Mouse (Mus musculus) thymus, adult 2 months (tissue): Measurements from ENCODE around the gene Wdr43. TPM values are rescaled to one million over a fixed set of nuclear protein-coding genes. Genes with fewer than 3 reads are reported as not detected.
A peak's percentile ranks its signal among the peaks of the same experiment; 100 is the strongest.

Experiments
- DNase-seq: peaks from one replicate; pipeline ENCODE4 v3.0.0; 2021
- H3K27ac ChIP-seq: fragments of 200-500 bp; 2 replicates; pipeline ENCODE4 v1.5.1; 2012; ENCODE audit warnings: low read length, control low read depth; ENCODE audit not compliant: control insufficient read depth, insufficient read depth
- H3K27me3 ChIP-seq: fragments of 200-500 bp; 2 replicates; pipeline ENCODE4 v1.6.1; 2012; ENCODE audit warnings: mild to moderate bottlenecking, low read length, moderate library complexity, mixed read lengths; ENCODE audit not compliant: control insufficient read depth, insufficient read depth
- H3K36me3 ChIP-seq: fragments of 200-500 bp; 2 replicates; pipeline ENCODE4 v1.6.1; 2012; ENCODE audit warnings: mild to moderate bottlenecking, low read length, moderate library complexity; ENCODE audit not compliant: control insufficient read depth, insufficient read depth
- H3K4me1 ChIP-seq: fragments of 200-500 bp; replicated peaks from 2 replicates; pipeline ENCODE4 v1.6.1; 2012; ENCODE audit warnings: low read length; ENCODE audit not compliant: control insufficient read depth, insufficient read depth
- H3K4me3 ChIP-seq: fragments of 200-500 bp; 2 replicates; pipeline ENCODE4 v1.5.1; 2012; ENCODE audit warnings: mild to moderate bottlenecking, low read length, control low read depth, moderate library complexity; ENCODE audit not compliant: control insufficient read depth, insufficient read depth
- CTCF ChIP-seq: fragments of 200-500 bp; IDR thresholded peaks from 2 replicates; pipeline ENCODE4 v1.5.1; 2012; ENCODE audit warnings: mild to moderate bottlenecking, control low read depth, low read length, moderate library complexity, borderline replicate concordance; ENCODE audit not compliant: control insufficient read depth, poor library complexity, insufficient read depth; ENCODE audit errors: extremely low read depth
- POLR2A ChIP-seq: fragments of 200-500 bp; IDR thresholded peaks from 2 replicates; pipeline ENCODE4 v1.6.1; 2012; ENCODE audit warnings: mild to moderate bottlenecking, low read length, control low read depth, moderate library complexity; ENCODE audit not compliant: control insufficient read depth, poor library complexity, insufficient read depth; ENCODE audit errors: extremely low read depth
- WGBS: fragments of 180-500 bp; shearing (Covaris S2); methylation state at CpG from one replicate; pipeline ENCODE4 v1.1.7; 2018; 5-methylcytosine and 5-hydroxymethylcytosine counted together
- polyA plus RNA-seq: library from polyadenylated mRNA; depleted of rRNA; stranded (reverse); fragments of >200 nt; gene quantifications from 2 replicates; pipeline ENCODE4 v1.2.3, GENCODE M21; 2012

The Wdr43 gene
- polyA plus RNA-seq, 1 experiment: 16.1 TPM

DNA sequence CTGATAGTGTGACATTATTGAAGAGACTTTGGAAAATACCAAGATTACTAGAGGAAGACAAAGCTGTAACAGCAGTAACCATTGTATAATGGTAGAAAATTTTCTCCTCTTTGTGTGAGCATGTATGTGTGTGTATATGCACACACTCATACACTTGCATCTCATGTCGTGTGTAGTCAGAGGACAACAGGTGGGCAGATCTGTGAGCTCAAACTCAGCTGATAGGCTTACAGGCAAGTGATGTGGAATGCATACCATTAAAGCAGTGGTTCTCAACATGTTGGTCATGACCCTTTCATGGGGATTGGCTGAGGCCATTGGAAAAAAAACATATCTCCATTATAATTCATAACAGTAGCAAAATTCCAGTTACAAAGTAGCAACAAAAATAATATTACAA lies 44.7 kb downstream of the Wdr43 start:
- no peak overlapping the region for H3K4me3 ChIP-seq
- peaks cover 2% of the 10 kb centered on the region for H3K4me1 ChIP-seq
- WGBS: 67% methylated on average over 1 of the region's 1 CpGs
- H3K36me3 ChIP-seq: peaks cover 19% of the 10 kb centered on the region
- H3K27me3 ChIP-seq: no peaks in the 10 kb centered on the region
- no peak for DNase-seq
- H3K27ac ChIP-seq: no peak overlapping the region
- TF ChIP-seq CTCF (no peak), POLR2A (no peak)

DNA sequence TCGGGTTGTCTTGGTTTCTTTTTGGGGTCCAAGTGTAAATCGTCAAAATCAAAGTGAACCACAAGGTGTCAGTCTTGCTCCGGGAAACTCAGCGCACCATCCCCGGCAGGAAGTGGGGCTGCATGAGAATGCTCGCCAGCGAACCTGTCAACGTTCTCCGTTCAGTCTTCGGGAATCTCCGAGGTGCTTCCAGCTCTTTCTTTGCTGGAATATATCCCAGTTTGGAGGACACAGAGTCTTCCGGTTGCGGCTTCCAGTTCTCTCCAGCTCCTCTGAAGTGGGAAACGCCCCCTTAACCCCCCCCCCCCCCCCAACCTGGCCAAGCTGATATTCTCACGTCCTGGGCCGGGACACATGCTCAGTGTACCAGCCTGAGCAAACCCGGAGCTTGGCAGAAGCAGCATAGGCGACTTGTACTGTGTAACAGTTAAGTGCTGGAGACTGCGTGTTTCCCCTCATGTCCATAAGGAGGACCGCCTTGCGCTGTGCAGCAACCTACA lies 47.1 kb downstream of the Wdr43 start:
- Histone ChIP-seq H3K27me3 (no peaks in the 10 kb centered on the region), H3K4me1 (peaks cover 2% of the 10 kb centered on the region), H3K36me3 (peaks cover 3% of the 10 kb centered on the region; the same call in 1 of the 2 replicates), H3K4me3 (peak overlapping the region; percentile 35), H3K27ac (no peak overlapping the region)
- 9% methylated on average over 21 of the region's 21 CpGs for WGBS
- DNase-seq: peak; percentile 60
- TF ChIP-seq CTCF: peak; percentile 69; the same call in 1 of the 2 replicates
- TF ChIP-seq POLR2A: no peak

DNA sequence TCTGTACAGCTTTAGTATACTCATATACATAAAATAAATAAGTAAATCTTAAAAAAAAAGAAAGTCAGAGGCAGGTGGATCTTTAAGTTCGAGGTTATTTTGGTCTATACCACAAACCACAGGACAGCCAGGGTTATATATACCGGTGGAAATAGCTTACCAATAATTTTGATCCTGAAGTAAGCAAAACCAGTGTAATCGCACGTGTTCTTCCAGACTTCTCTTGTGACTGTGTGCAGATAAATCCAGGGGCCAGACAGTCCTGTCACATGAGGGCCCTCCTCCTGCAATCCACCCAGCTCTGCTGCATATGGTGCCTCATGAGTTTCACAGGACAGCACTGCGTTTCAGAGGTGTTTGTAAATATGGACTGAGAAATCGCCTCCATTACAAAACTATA lies 47.8 kb downstream of the Wdr43 start:
- no peak overlapping the region for H3K27ac ChIP-seq
- no peak for DNase-seq
- H3K36me3 ChIP-seq: no peaks in the 10 kb centered on the region
- 30% methylated on average over 6 of the region's 6 CpGs for whole genome bisulfite sequencing
- peaks cover 2% of the 10 kb centered on the region for H3K4me1 ChIP-seq
- no peaks in the 10 kb centered on the region for H3K27me3 ChIP-seq
- no peak for TF ChIP-seq CTCF
- no peak overlapping the region for H3K4me3 ChIP-seq

DNA sequence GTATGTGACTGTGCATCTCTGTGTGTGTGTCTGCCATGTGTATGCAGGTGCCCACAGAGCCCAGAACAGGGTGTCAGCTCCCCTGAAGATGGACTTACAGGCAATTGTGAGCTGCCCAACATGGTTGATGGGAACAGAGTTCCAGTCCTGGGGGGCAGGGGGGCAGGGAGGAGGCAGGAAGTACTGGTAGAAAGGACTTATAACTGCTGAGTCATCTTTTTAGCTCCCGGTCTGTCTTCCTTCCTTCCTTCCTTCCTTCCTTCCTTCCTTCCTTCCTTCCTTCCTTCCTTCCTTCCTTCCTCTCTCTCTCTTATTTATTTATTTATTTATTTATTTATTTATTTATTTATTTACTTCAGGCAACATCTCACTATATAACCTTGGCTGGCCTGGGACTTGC lies 48.5 kb downstream of the Wdr43 start:
- H3K27ac ChIP-seq: no peak overlapping the region
- no peak for TF ChIP-seq CTCF
- no peak for TF ChIP-seq POLR2A
- DNase-seq: no peak
- H3K4me1 ChIP-seq: peaks cover 2% of the 10 kb centered on the region
- H3K4me3 ChIP-seq: no peak overlapping the region
- H3K36me3 ChIP-seq: no peaks in the 10 kb centered on the region
- WGBS: 30% methylated on average over 1 of the region's 1 CpGs
- H3K27me3 ChIP-seq: no peaks in the 10 kb centered on the region

DNA sequence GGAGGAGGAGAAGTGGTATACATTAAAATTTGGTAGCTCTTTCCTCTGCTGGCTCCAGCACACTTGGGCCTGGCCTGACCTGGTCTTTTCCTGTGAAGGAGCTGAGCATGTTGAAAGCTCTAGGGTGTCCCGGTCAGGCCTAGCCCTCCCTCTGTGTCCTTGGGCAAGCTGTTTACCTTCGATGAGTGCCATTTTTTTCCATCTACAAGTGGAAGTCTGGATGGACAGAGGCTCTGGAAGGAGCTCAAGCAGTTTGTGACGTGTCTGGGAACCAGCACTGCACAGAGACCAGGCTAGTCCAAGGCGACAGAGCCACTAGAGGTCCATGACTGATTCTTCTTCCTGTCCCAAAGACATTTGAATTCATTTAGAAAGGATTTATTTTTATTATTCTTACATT lies 49.5 kb downstream of the Wdr43 start:
- H3K36me3 ChIP-seq: no peaks in the 10 kb centered on the region
- TF ChIP-seq POLR2A (no peak), CTCF (no peak)
- DNase-seq: no peak
- WGBS: 91% methylated on average over 4 of the region's 4 CpGs
- H3K27ac ChIP-seq: no peak overlapping the region
- no peaks in the 10 kb centered on the region for H3K27me3 ChIP-seq
- peaks cover 2% of the 10 kb centered on the region for H3K4me1 ChIP-seq
- H3K4me3 ChIP-seq: no peak overlapping the region

GRCm38 (mm10) chr17:71669511-71669910 lies 53.8 kb downstream of the Wdr43 start:
- Histone ChIP-seq H3K27me3 (no peaks in the 10 kb centered on the region), H3K4me3 (no peak overlapping the region), H3K4me1 (no peaks in the 10 kb centered on the region), H3K27ac (no peak overlapping the region), H3K36me3 (no peaks in the 10 kb centered on the region)
- no peak for TF ChIP-seq CTCF
- WGBS: 48% methylated on average over 5 of the region's 5 CpGs
- no peak for DNase-seq

DNA sequence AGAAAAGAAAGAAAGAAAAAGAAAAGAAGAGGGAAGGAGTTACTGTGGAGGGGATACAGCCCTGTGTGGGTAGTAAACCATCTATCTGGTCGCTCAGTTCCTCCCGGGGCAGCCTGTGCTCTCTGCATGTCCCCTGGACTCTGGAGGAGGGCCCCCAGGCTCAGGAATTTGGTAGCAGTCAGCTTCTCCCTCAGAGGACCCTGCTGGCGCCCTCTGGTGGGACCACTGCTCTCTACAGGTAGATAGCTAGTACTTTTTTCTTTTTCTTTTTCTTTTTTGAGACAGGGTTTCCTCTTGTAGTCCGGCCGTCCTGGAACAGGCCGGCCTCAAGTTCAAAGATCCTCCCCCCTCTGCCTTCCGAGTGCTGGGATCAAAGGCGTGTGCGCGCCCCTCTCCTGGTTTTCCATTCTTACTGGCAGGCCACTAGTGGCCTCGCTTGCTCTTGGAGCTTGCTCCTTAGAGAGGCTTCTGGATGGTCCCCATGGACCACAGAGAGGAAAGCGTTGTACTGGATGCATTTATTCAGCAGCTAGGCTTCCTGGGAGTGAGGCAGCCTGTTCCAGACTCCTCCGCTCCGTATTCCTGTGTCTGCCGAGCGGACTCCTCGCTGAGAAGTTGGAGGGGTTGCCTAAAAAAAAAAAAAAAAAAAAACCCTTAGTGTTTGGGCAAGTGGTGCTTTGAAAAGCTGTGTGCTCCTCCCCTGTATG lies 56.3 kb downstream of the Wdr43 start:
- DNase-seq: peak; percentile 68
- TF ChIP-seq POLR2A: no peak
- TF ChIP-seq CTCF: peak; percentile 51; the same call in 1 of the 2 replicates
- H3K4me3 ChIP-seq: no peak overlapping the region

More for the DNA sequence above, 56.3 kb downstream of the Wdr43 start:
- 79% methylated on average over 17 of the region's 17 CpGs for WGBS
- no peak overlapping the region for H3K27ac ChIP-seq
- no peaks in the 10 kb centered on the region for H3K4me1 ChIP-seq
- no peaks in the 10 kb centered on the region for H3K27me3 ChIP-seq
- H3K36me3 ChIP-seq: no peaks in the 10 kb centered on the region
